Mouse (Mus musculus) A20 (cell line): ENCODE results near the gene Atf7ip.
"Not testable (repeated sequence)": the region's sequence is repeated elsewhere in the genome, so short reads cannot be mapped to it uniquely, and the experiment has no call there.

Experiments
- DNase-seq: peaks from one replicate; pipeline ENCODE4 v3.0.0-alpha.2; 2011; ENCODE audit warnings: low read depth, low spot score

The Atf7ip gene

GRCm38 (mm10) chr6:136505867-136506266, at the start of gene Atf7ip:
Gene Atf7ip (plus strand): TSS chr6:136506167.
- DNase-seq: not testable (repeated sequence)

GRCm38 (mm10) chr6:136456302-136456701, 49.7 kb upstream of the Atf7ip start:
- DNase-seq: no peak

GRCm38 (mm10) chr6:136459156-136459555, 46.8 kb upstream of the Atf7ip start:
- no peak for DNase-seq

GRCm38 (mm10) chr6:136463491-136463890, 42.5 kb upstream of the Atf7ip start:
- peak; percentile 77 for DNase-seq

DNA sequence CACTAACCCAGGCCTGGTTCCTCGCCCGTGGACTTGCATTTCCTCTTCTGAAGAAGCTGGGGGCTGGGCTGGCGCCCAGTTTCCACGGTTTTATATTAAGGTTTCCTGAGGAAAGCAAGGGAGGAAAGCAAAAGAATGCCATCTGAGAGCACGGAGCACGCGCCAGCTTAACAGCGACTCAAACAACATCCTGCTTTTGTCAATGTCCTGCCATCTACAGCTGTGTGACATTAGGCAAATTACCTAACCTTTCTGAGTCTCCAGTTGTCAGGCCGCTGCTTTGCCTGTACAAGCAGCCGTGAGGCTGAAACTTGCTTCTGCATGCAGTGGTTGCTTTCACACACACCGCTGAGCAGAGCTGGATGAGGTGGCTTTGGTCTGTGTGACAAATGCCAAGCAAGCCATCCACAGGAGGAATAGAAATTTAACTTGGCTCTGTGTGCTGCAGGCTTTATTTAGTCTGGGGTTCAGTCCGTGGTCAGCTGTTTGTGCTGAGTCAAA, 41.8 kb upstream of the Atf7ip start:
- DNase-seq: peak; percentile 90

DNA sequence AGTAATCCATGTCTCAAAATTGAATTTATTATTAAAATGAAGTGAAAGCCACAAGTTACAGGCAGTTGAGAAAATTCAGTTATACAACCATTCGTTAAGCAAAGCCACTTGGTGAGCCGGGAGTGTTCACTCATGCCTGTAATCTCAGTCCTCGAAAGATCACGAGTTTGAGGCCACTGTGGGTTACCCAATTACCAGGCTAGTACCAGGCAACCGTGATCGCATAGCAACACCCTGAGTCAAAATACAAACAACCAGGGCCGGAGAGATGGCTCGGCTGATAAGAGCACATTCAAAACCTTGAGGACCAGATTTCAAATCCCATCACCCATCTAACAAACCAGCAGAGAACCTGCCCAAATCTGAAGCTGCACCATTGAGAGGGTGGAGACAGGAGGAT, 40.9 kb upstream of the Atf7ip start:
- peak; percentile 62 for DNase-seq

GRCm38 (mm10) chr6:136465959-136466381, 40.0 kb upstream of the Atf7ip start:
- DNase-seq: peak; percentile 94

DNA sequence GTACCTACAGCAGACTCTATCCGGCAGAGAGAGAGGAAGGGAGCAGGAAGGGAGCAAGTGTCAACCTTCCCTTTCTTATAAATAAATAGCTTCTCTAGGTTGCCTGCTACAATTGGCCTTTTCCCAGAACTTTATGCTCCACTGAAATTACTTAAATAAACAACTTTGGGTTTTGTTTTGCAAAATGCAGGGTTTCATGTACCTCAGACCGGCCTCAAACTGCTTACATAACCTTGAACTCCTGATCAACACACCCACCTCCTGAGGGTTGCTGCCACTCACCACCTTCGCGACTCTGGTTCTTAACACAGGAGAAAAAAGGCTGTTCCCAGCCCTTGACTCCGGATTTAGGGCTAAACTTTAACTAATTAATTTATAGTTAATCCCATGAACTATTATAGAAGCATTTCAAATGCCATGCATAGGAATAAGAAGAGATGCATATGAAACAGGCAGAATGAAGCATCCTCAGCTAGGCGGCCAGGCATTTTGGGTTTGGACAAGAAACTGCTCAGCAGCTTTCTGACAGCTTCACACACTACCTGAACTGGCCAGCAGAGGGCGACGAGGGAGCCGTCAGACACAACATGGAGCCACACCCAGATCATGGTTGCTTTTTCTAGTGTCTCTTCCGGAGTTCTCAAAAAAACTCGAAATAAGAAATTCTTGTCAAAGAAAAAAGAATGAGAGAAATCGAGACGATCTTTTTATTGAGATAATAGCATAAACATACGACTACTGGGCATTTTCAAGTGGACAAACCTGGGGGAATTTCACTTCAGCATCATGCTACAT, 38.8 kb upstream of the Atf7ip start:
- peak; percentile 94 for DNase-seq

- peak; percentile 71 for DNase-seq
Observed at GRCm38 (mm10) chr6:136467837-136468236, 38.1 kb upstream of the Atf7ip start.

- DNase-seq: peak; percentile 98
Observed at GRCm38 (mm10) chr6:136468401-136468912, 37.5 kb upstream of the Atf7ip start.

DNA sequence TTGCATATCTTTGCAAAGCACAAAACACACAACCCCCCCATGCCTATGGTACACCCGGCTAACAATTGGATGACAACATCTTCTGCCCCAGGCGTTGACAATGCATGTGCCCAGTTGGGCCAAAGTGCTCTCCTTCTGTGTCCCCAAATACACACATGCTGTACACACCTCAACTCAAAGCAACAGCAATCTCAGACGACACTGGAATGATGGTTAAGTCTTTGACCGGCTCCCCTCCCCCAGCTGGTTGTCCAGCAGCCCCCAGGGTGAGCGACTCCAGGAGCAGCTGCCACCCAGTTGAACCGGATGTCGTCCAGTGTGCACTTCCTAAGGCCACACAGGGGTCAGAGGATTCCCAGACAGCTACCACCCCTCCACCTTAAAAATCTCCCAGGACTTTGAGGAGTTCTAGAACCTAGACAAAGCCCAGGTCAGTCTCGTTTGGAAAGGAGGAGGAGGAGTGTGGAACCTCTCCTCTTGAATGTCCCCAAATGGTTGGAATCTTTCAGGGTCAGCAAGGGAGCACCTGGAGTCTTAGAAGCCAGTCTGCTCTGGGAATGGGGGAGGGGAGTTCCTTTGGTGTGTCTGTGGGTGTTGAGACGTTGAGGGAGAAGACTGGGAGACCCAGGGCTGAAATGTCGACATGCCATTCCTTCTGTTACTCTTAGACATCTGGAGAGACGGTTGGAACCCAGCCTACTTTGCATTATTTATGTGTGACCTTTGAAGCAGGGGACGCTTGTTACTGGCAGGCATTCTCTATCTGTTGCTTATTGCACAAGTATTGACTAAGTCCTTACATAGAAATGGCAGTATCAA, 36.8 kb upstream of the Atf7ip start:
- no peak for DNase-seq

DNA sequence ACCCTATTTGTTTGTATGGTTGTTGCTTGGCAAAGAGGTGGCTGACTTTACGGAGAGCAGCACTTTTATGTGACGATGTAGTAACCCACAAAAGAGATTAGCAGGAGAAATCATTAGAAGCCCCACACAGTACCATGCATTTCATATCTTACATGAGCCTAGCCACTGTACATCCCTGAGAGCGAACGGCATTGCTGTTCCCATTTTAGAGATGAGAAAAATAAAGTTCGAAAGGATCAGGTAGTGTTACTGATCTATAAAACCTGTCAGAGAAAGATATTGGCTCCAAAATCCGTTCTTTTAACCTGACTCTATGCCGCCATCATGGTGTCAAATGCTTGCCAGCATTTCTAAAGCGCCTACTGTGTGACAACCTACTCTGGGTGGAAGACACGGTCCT, 36.2 kb upstream of the Atf7ip start:
- peak; percentile 42 for DNase-seq

- DNase-seq: peak; percentile 92
Observed at GRCm38 (mm10) chr6:136470321-136471230, 35.4 kb upstream of the Atf7ip start.

DNA sequence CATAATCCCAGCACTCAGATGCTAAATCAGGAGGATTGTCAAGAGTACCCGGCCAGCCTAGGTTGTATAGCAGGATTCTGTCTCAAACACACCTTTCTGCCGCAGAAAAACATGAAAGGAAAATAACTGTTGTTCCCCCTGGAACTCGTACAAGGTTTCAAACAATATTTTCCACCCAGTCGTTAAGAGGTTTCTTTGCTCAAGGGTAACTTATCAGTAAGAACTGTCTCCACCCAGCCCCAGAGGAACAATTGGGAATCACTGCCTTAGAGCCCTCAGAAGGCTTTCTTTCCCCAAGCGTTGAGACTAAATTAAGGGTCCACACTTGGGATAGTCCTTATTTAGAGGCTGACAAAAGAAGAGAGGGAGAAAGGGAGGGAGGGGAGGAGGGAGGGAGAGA, 34.4 kb upstream of the Atf7ip start:
- DNase-seq: no peak

GRCm38 (mm10) chr6:136472779-136473178, 33.2 kb upstream of the Atf7ip start:
- DNase-seq: no peak

- no peak for DNase-seq
Observed at GRCm38 (mm10) chr6:136473472-136474129, 32.4 kb upstream of the Atf7ip start.

- no peak for DNase-seq
Observed at GRCm38 (mm10) chr6:136475171-136475860, 30.7 kb upstream of the Atf7ip start.

DNA sequence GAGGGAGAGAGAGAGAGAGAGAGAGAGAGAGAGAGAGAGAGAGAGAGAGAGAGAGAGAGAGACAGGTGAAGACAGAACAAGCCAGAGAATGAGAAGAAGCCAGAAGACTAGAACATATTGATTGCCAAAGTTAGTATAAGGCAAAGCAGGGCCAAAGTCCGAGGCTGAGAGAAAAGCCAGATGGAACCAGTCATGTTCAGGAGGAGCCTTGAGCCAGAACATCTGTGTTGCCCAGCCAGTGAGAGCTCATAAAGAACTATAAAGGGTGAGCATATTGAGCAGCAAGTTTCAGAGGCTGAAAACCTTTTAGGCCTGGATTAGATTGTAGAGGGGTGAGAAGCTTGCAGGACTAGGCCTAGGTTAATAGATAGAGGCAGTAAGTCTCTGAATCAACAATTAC, 28.1 kb upstream of the Atf7ip start:
- no peak for DNase-seq

GRCm38 (mm10) chr6:136483531-136483930, 22.4 kb upstream of the Atf7ip start:
- no peak for DNase-seq

DNA sequence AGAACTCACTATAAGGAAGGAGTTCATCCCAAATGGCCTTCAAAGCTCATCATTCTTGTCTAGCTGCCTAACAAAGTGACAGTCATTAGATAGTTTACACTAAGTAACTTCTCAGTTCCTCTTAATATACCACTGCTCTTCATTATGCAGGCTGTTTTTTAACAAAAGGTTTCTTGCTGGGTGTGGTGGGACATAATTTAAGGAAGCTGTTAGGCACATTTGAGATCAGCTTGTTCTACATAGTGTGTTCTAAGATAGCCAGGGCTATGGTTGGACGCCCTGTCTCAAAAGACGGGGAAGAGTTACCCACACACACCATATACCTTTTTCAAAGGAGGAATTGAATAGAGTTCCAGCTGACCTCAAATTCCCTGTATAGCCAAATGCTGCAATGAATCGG, 21.9 kb upstream of the Atf7ip start:
- peak; percentile 65 for DNase-seq
